Mouse (Mus musculus) kidney, embryonic 14.5 days (tissue): ENCODE measurements around the gene Ift57. TPM values are rescaled to one million over a fixed set of nuclear protein-coding genes. Genes with fewer than 3 reads are reported as not detected.

ENCODE experiments used
- ATAC-seq: fragments of 200-750 bp; cut with Nextera tagmentation; 2 replicates; pipeline ENCODE4 v1.8.0; 2017; ENCODE audit warnings: moderate number of reproducible peaks, mild to moderate bottlenecking, moderate TSS enrichment, moderate library complexity; ENCODE audit not compliant: low FRiP score, low TSS enrichment
- H3K27ac ChIP-seq: fragments of 300-500 bp; sonication (generic); 2 replicates; pipeline ENCODE4 v1.5.1; 2014; ENCODE audit warnings: low read depth, mild to moderate bottlenecking, low read length, moderate library complexity, mixed read lengths
- H3K27me3 ChIP-seq: fragments of 300-500 bp; sonication (generic); 2 replicates; pipeline ENCODE4 v1.6.1; 2014; ENCODE audit warnings: mild to moderate bottlenecking, low read length; ENCODE audit not compliant: control insufficient read depth, insufficient read depth
- H3K36me3 ChIP-seq: fragments of 300-500 bp; sonication (generic); 2 replicates; pipeline ENCODE4 v1.6.1; 2014; ENCODE audit warnings: low read length, mixed read lengths; ENCODE audit not compliant: control insufficient read depth, insufficient read depth
- H3K4me1 ChIP-seq: fragments of 300-500 bp; sonication (generic); 2 replicates; pipeline ENCODE4 v1.6.1; 2014; ENCODE audit warnings: low read length, mixed read lengths; ENCODE audit not compliant: control insufficient read depth, insufficient read depth
- H3K4me2 ChIP-seq: fragments of 300-500 bp; sonication (generic); replicated peaks from 2 replicates; pipeline ENCODE4 v1.6.1; 2014; ENCODE audit warnings: low read depth, mild to moderate bottlenecking, low read length
- H3K4me3 ChIP-seq: fragments of 300-500 bp; sonication (generic); 2 replicates; pipeline ENCODE4 v1.5.1; 2014; ENCODE audit warnings: mild to moderate bottlenecking, low read length
- H3K9ac ChIP-seq: fragments of 300-500 bp; sonication (generic); 2 replicates; pipeline ENCODE4 v1.6.1; 2014; ENCODE audit warnings: low read depth, mild to moderate bottlenecking, low read length, moderate library complexity
- H3K9me3 ChIP-seq: fragments of 300-500 bp; sonication (generic); 2 replicates; pipeline ENCODE4 v1.6.1; 2016; ENCODE audit warnings: low read length; ENCODE audit not compliant: control insufficient read depth
- WGBS: fragments of 180-500 bp; shearing (Covaris S2); extraction: QIAGEN DNeasy Blood & Tissue Kit; methylation state at CpG from one replicate; pipeline ENCODE4 v1.1.7; 2014; 5-methylcytosine and 5-hydroxymethylcytosine counted together
- polyA plus RNA-seq: library from polyadenylated mRNA; unstranded; fragments of >200 nt; fragmentation: Nextera tagmentation; extraction: Ambion mirVana; gene quantifications from 2 replicates; pipeline ENCODE4 v1.2.1, GENCODE M21; 2014

Ift57 gene
- polyA plus RNA-seq, 1 experiment from 2014 or later: 31.2 TPM

DNA sequence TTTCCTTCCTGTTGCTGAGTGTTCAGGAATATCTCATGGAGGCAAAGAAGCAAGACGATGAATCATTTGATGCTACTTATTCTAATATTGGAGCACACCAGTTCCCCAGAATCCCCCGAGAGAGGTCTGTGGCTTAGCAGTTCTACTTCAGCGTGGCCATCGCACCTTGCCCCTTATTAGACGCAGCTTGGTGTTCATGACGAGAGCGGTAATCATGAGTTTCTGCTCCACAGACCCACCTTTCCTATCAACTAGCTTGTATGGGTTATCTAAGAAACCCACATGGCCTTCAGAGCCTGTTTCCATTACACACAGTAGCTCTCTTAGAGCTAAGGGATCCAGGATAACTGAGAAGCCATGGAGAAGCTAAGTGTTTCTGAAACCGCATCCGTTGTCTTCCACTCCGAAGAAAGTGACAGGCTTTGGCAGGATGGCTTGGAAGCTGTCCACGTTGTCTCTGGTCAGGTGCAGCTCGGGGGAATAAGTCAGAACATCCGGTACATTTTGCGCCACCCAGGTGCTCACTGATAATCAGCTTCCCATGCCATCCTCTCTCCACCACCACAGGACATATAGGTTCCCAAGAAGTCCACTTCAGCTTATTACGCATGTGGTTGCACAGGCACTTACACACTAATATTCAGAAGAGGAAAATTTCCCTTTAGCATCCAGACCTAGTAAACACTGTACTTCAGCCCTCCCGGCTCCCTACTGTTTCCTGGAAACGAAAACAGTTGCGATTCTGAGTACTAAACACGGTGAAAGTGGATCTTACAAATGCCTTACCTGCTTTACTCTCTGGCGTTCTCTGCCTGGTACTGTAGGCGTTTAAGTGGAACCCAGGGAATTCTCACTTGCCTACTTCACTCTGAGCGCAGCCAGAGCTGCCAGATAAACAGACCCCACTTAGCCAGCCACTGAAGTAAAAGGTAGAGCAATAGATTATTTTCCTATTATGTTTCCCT lies 76.3 kb downstream of the Ift57 start:
- Histone ChIP-seq H3K9ac (no peak overlapping the region), H3K4me1 (no peaks in the 10 kb centered on the region), H3K27me3 (no peaks in the 10 kb centered on the region), H3K4me3 (no peak overlapping the region), H3K4me2 (no peak overlapping the region), H3K36me3 (no peaks in the 10 kb centered on the region), H3K9me3 (no peaks in the 10 kb centered on the region), H3K27ac (no peak overlapping the region)
- no peak for ATAC-seq
- 81% methylated on average over 22 of the region's 22 CpGs for WGBS

DNA sequence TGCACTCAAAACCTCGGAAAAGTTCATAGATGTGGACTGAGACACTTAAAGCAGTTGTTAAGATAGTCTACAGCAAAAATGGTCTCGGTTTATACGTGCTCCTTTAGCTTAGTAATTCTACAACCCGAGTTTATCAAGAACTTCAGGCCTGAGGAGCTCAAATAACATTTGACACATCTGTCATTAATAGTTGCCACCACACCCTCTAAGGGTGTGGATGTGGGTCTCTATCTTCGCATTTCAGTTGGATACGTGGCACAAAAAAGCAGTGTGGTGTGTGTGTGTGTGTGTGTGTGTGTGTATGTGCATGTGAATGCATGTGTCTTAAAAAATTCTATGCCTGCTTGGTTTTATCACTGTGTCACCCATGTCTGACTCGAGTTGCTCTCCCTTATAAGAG lies 77.9 kb downstream of the Ift57 start:
- Histone ChIP-seq H3K4me3 (no peak overlapping the region), H3K9ac (no peak overlapping the region), H3K27me3 (no peaks in the 10 kb centered on the region), H3K27ac (no peak overlapping the region), H3K4me2 (no peak overlapping the region), H3K9me3 (no peaks in the 10 kb centered on the region), H3K36me3 (no peaks in the 10 kb centered on the region), H3K4me1 (no peaks in the 10 kb centered on the region)
- 82% methylated on average over 7 of the region's 7 CpGs for WGBS
- no peak for ATAC-seq

DNA sequence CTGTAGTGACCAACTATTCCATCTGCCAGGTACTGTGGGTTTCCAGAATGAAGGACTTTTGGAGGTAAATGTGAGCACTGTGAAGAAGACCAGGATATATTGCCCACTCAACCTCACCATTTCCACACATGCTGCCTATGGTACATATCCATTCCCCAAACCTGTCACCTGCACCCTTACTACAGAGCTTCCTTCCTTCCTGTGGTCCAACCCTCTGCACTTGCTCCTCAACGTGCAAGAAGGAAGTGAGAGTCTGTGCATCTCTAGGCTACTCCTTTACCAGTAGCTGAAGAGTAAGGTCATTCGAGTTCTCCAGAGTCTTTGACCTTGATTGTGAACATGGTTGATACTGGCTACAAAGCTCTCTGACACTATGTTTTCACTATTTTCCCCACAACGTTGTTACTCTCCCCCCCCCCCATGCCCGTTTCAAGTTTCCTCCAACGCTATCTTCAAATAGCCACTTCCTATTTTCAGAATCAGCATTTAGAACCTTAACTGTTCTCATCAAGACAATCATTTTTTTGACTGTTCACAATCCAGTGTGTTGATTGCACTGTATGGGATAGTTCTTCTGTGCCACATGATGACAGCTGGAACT lies 82.6 kb downstream of the Ift57 start:
- ATAC-seq: no peak
- Histone ChIP-seq H3K27ac (no peak overlapping the region), H3K4me3 (no peak overlapping the region)

DNA sequence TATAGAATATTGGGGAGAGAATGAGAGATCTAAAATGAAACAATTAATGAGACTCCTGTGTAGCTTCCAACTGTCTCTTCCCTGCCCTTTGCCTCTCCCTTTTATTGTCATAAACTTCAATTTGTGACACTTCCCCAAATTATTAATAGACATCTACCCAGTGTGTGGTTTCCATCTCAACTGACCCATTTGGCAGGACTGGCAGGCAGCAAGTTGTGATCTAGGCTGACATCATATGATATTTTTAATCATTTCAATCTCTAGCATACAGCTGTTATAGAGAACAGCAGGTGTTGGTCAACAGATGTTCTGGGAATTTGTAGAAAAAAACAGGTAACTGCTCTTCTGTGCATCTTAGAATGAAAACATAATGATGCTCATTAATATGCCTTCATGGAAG lies 84.3 kb downstream of the Ift57 start:
- Histone ChIP-seq H3K9me3 (no peaks in the 10 kb centered on the region), H3K27me3 (no peaks in the 10 kb centered on the region), H3K4me1 (no peaks in the 10 kb centered on the region), H3K4me3 (no peak overlapping the region), H3K9ac (no peak overlapping the region), H3K4me2 (no peak overlapping the region), H3K36me3 (no peaks in the 10 kb centered on the region), H3K27ac (no peak overlapping the region)
- no peak for ATAC-seq

More for the DNA sequence above, 82.6 kb downstream of the Ift57 start:
- H3K4me1 ChIP-seq: no peaks in the 10 kb centered on the region
- no peaks in the 10 kb centered on the region for H3K27me3 ChIP-seq
- H3K9ac ChIP-seq: no peak overlapping the region
- no peaks in the 10 kb centered on the region for H3K9me3 ChIP-seq
- WGBS: 83% methylated on average over 5 of the region's 5 CpGs
- H3K36me3 ChIP-seq: no peaks in the 10 kb centered on the region
- H3K4me2 ChIP-seq: no peak overlapping the region

DNA sequence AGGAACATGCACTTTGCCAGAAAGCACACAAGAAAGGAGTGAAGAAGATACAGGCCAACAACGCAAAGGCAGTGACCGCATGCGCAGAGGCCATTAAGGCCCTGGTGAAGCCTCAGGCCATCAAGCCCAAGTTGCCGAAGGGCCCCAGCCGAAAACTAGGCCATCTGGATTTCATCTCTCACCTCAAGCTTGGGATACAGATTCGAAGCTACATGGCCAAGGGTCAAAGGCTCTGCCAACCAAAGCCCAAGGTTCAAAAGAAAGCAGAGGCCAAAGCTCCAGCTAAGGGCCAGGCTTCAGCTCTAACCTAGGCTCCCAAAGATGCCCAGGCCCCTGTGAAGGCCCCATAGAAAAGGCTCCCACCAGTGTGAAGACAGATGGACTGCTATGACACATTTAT lies 87.1 kb downstream of the Ift57 start:
- no peak overlapping the region for H3K27ac ChIP-seq
- H3K4me2 ChIP-seq: no peak overlapping the region
- no peaks in the 10 kb centered on the region for H3K27me3 ChIP-seq
- H3K9ac ChIP-seq: no peak overlapping the region
- WGBS: 96% methylated on average over 6 of the region's 6 CpGs
- H3K4me1 ChIP-seq: no peaks in the 10 kb centered on the region
- ATAC-seq: no peak
- H3K36me3 ChIP-seq: no peaks in the 10 kb centered on the region
- H3K4me3 ChIP-seq: no peak overlapping the region
- no peaks in the 10 kb centered on the region for H3K9me3 ChIP-seq

DNA sequence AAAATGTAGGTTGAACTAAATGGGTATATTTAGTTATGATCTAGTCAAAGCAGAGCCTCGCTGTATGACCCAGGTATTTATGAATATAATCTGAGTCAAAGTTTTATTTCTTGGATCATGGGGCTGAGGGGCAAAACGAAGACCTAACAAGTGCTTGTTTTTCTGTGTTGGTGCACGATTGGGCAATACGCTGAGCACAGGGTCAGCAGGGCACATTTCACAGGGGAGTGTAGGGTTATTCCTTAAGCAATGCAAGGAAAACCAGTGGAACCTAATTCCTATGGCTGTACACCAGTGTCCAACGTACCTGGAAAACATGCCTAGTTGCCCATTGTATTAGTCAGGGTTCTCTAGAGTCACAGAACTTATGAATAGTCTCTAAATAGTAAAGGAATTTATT lies 88.7 kb downstream of the Ift57 start:
- Histone ChIP-seq H3K9me3 (no peaks in the 10 kb centered on the region), H3K27ac (no peak overlapping the region), H3K4me3 (no peak overlapping the region), H3K4me1 (no peaks in the 10 kb centered on the region), H3K9ac (no peak overlapping the region), H3K36me3 (no peaks in the 10 kb centered on the region), H3K4me2 (no peak overlapping the region), H3K27me3 (no peaks in the 10 kb centered on the region)
- no peak for ATAC-seq
- 89% methylated on average over 5 of the region's 5 CpGs for WGBS

DNA sequence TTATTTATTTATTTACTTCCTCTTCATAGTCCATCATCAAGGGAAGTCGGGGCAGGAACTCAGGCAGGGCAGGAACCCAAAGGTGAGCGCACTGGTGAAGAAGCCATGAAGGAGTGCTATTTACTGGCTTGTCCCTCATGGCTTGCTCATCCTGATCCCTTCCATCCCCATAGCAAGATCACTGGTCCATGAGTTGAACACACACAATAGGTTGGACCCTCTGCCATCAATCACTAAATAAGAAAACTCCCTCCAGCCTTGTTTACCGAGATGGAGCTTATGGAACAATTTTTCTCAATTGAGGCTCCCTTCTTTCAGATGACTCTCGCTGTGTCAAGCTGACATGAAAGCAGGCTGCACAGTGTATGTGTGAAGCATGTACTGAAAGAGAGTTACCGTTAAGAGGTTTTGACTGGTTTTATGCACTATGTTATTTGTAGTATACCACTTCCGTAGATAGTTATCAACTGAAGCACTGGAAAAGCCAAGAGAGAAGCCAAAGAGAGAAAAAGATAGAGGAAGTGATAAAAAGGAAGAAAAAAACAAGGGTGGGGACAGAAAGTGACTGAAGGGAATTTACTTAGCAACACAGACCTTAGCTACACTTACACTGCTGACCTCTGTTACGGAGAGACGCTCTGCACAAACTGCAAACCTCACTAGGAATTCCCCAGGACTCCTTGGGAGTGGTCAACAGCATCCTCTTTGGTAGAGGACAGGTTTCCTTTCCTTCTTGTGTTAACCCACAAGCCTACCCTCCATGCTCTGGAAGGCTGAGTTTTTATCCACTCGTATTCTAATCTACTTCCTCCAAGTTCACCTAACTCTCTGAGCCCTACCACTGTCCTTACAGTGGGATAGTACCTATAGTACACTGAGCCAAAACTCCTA lies 91.8 kb downstream of the Ift57 start:
- Histone ChIP-seq H3K27ac (no peak overlapping the region), H3K4me3 (no peak overlapping the region), H3K9ac (no peak overlapping the region), H3K36me3 (no peaks in the 10 kb centered on the region), H3K9me3 (no peaks in the 10 kb centered on the region), H3K27me3 (no peaks in the 10 kb centered on the region), H3K4me1 (no peaks in the 10 kb centered on the region), H3K4me2 (no peak overlapping the region)
- no peak for ATAC-seq
- 84% methylated on average over 9 of the region's 9 CpGs for WGBS

DNA sequence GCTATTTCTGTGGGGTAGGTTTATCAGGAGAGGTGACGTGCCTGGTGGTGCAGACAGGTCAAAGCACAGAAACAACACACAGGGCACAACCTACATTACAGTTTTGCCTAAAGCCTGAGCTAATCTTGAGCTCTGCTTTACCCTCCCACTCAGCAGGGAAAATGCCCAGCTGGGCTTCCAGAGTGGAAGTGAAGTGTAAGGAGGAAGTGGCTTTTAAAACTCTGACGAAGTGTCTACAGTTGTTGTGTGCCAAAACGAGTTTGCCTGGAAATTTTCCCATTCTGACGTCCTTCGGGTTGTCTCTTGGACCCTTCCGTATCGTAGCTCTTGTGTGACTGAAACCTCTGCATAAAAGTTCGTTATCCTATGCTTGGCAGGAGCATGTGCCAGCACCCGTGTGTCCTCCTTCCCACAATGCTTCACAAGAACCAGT lies 93.4 kb downstream of the Ift57 start:
- ATAC-seq: no peak
- WGBS: 66% methylated on average over 9 of the region's 9 CpGs

More for the DNA sequence above, 93.4 kb downstream of the Ift57 start:
- no peaks in the 10 kb centered on the region for H3K4me1 ChIP-seq
- no peak overlapping the region for H3K27ac ChIP-seq
- H3K4me3 ChIP-seq: no peak overlapping the region
- no peaks in the 10 kb centered on the region for H3K27me3 ChIP-seq
- H3K4me2 ChIP-seq: no peak overlapping the region
- H3K9ac ChIP-seq: no peak overlapping the region
- no peaks in the 10 kb centered on the region for H3K36me3 ChIP-seq
- no peaks in the 10 kb centered on the region for H3K9me3 ChIP-seq
